Mouse (Mus musculus) ovary, adult 18-20 months (tissue): ENCODE measurements around the gene Cbx4.
A peak's percentile ranks its signal among the peaks of the same experiment; 100 is the strongest.

Experiments
- DNase-seq: peaks from one replicate; pipeline ENCODE4 v3.0.0; 2022; ENCODE audit warnings: low spot score, mixed read lengths

Cbx4 gene

DNA sequence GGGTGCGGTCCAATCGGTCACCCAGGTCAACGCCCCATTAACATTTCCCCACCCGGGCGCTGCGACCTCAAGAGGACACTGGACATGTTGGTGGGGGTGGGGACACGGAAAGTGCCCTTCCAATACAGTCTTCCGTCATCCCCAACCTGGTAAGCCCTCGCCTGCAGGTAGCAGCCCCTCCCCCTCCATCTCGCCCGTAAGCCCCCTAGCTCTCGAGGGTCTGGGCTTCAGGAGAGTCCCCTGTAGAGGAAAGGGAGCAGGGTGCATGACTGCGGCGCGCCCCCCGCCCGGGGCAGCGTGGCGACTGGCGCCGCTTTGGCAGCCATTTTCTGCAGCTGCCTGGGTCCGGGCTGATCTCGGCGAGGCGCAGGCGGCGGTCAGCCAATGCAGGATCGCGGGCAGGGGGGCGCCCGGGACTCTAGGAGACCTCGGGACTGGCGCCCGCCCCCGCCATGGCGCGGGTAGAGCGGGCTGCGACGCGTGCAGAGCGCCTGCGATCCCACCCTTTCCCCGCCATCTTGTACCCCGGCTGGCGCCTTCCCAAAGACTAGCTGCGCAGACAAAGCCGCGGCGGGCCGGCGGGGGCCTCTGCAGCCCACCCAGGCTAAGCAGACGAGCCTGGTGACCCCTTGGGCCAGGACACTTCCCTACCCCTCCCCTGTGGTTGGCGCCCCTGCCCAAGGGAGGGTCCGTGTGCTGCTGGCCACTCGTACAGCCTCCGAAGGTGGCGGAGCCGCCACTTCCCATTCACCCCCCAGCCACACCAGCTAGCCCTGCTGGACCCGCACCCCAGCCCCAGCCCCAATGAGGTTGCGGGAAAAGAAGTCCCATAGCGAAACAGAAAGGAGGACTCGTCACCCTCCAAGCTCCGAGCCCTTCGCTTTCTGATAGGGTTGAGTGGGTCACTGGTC is 29.5 kb downstream of the Cbx4 start:
- DNase-seq = no peak

DNA sequence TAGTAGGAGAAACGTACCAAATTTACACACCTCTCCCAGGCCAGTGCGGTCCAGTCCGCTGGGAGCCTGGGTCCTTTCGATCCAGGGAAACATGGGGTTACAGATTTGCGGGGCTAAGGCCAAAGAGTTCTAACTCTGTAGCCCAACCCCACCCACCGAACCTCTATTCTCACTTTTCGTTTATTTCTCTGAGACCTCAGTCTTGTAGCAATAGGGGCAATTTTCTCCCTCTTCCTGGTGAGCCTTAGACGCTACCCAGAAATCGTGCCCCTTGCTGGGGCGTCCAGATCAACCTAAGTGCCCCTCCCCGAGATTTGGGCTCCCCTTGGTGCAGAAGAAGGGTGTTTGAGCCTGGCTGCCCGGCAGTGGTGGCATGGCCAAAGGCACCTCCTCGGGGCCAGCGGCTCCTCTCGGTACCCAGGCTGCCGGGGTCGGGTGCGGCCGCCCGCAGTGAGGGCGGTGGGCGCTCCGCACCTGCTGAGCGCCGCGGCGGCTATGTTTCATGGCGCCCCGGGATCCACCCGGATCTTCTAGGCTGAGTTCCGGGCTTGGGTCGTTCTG is 30.4 kb downstream of the Cbx4 start:
- no peak for DNase-seq

DNA sequence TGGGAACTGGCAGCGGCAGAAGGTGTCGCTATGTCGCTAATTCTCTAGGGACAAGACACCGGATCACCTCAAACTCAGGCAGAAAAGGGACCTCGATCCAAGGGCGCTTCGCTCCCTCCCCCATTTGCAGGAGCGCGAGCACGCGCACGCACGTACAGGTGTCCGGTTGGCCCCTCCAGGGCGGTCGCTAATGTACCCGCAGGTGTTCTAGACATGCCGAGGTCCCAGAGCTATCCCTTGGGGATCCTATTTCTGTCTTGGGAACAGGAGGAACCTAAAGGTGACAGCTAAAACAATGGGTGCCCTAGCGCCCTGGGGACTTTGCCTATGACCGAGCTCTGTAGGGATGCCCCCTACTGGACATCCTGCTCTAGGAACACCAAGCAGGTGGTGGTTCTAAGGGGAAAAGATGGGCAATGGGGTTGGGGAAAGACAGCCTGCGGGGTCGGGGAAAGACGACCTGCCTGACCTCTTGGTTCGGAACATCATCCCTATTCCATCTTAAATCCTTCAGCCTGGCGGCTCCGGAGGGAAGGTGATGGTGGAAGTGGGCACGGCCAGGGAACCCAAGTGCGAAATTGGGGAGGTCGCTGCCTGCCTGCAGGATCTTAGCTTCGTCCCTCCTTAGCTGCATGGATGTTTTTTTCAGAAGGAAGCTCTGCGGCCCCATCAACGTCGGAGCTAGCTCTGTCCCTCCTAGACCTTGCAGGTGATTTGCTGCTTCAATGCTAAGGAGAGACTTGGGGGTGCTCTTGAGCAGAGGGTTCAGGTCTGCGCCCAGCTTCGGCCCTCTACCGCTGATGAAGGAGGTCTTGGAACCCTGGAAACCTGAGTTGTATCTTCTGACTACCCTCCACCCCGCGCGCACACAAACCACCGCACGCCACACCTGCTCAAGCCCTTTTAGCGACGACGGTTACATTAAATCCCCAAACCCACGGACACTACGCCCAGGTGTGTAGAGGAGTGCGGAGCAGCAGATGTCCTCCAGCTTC is 31.4 kb downstream of the Cbx4 start:
- DNase-seq = no peak

DNA sequence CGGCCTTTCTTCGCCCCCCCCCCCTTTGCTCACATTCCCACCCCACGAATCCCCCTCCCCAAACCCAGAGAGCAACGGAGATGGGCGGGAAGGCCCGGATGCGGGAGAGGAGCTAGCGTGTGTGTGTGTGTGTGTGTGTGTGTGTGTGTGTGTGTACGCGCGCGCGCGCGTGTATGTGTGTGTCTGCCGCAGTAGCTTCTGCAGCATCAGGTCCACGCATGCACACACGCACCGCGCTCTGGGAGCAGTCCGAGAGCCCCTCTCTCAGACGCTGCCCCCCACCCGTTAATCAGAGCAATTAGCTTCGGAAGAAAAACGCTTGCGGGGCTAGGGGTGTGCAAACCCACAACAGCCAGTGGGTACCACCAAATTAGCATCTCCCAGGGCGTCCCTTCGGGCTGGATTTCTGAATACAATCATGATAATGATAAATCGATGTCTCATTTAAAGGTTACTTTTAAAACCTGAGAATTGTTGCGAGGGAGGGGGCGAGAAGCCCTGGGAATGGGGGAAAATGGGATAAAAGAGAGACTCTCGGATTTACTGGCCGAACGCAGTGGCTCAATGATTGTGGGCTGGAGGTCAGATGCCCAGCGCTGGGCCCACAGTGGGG is 32.2 kb downstream of the Cbx4 start:
- DNase-seq = no peak

DNA sequence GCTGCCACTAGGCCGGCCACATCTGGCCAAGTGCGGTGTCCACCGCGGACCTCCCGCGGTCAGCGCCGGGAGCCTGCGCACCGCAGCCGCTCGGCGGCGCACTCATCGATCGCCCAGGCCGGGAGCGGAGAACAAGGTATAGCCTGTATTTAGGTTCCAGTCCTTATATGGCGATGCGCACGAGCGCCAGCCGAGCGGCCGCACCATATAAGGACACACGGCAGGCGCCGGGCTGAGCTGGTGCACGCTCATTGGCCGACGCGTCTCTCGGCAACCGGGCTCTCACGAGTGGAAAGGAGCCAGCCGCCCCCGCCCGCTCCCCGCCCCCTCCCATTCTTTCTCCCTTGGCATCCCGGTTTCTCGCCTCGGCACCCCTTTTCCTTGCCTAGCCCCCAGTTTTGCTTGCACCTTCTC is 32.8 kb downstream of the Cbx4 start:
- DNase-seq = peak; percentile 78

DNA sequence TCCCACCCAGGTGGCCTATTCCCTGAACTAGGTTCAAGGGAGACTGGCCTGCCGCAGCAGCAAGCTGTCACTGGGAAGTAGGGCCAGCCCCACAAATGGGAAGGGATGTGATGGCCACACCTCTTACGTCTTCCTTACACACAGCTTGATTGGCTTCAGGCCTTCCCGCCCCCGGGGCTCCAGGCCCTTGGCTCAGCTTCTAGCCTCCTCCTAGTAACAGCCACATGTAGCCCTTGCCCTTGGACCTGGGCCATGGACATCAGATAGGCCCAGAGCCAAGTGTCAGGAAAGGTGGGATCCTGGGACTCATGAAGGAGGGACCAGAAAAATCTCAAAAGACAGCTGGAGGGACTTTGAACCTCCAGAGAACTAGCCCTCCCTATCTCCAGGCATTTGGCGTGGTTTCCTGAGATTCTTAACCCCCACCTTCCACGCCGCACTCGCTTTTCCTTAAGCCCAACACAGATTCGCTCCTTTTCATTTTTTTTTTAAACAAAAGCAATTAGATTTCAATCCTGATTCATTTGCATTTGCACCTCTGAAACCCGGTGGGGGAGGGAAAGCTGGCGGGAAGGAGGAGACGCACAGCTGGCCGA is 33.3 kb downstream of the Cbx4 start:
- DNase-seq = no peak

DNA sequence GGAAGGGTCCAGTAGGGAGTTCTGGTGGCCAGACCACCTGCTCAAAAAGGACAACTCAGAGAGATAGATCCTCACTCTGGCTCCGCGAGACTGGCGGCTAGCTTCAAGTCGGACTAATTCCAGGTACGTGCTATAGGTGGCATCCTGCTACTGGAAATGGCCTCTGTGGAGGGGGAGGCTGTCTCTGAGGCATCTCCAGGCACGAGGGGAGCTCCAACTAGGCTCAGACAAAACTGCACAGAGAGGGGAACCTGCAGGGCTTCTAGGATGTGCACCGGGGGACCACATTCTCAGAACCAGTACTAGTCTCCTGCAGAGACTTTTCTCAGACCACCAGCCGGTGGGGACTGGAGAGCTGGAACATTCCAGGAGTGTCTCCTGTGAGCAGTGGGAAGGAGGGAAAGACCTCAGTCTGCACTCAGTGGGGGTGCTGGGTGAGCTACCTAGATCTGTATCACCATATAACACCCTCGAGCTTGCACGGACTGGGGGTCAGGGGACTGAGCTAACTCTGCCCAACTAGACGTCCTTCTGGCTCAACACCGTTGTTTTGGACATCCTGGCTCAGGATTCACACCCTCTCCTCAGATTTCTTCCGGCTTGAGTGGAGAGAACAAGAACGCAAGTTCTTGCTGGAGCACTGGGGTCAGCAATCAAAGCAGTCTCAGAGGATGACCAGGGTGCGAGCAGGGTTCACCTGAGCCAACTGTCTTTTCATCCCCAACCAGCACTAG is 33.9 kb downstream of the Cbx4 start:
- no peak for DNase-seq

DNA sequence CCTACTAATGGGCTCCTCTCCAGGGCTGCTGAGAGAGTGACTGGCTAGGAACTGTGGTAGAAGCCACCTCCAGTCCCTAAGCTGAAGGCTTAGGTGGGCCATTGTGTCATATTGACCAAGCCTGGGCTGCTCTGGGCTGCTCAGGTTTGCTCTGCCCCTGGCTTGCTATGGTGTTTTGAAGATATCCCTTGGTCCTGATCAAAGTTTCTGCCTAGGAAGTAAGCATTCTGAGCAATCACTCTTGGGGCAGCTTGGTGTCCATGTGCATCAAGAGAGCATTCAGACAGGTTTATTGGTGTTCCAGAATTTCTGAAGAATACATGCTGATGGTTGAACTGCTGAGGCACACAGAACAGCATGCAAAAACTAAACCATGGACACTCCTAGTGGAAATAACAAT is 34.6 kb downstream of the Cbx4 start:
- no peak for DNase-seq

DNA sequence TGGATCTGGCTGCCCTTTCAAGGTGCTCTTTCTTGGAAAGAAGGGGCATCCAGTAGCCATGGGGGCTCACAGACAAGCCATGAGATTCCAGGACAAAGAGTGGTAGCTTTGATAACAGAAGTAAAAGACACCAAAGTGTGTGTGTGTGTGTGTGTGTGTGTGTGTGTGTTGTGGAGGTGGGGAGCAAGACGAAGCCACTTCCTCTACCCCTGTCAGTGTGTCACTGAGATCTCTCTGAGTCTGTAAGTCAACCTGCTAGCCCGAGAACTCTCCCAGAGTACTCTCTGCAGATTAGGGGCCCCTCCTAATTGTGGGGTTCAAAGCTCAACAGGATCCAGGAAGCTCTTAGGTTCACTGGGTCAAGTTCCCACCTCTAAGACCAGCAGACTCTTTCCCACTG is 35.7 kb downstream of the Cbx4 start:
- no peak for DNase-seq

DNA sequence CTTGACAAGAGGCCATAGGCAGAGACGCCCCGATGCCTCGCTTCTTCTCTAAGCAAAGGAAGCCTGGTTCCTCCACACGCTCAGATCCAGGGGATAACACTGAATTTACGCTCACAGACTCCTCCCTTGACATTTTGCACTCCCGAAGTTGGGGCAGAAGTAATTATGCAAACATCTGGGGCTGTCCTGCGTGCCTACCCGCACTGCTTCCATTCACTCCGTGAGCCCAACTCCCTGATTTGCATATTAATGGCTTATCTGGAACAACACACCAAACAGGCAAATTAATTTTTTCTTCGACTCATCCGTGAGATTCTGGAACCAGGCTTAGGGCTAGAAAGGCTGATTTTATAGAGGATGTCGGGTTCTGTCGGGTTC is 37.9 kb downstream of the Cbx4 start:
- no peak for DNase-seq

DNA sequence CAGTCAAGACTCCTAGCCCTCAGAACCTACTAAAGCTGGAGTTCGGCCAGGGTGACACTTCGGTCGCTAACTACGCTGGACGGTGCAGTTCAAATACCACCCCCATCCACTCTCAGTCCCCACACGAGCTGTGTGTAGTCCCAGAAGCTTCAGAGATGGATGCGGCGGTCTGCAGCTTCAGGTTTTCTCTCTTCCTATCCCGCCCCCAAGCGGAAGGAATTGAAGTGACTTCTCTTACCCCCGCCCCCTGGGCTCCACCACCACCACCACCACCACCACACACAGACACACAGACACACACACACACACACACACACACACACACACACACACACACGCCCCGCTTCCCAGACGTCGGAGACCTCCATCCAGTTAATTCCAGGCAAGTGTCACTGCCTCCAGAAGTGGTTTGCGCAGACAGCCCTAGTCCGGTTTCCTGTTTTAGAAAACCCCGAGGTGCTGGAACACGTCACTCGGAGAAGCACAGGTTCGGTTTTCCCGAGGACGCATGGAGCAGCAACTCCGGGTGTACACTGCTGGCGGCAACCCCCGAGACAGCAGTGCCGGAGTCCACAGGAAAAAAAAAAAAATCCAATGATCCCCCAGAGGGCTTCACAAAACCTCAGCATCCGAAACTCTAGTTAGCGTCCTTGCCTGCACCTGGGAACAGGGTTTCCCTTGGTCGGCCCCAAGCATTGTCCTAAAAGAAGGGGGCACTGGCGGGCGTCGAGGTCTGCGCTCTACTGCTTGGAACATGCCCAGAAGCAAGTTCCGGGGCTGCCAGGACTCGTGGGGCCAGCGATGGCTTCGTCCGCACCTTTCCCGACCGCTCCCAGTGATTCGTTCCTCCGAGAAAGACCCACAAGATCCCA is 38.5 kb downstream of the Cbx4 start:
- no peak for DNase-seq

DNA sequence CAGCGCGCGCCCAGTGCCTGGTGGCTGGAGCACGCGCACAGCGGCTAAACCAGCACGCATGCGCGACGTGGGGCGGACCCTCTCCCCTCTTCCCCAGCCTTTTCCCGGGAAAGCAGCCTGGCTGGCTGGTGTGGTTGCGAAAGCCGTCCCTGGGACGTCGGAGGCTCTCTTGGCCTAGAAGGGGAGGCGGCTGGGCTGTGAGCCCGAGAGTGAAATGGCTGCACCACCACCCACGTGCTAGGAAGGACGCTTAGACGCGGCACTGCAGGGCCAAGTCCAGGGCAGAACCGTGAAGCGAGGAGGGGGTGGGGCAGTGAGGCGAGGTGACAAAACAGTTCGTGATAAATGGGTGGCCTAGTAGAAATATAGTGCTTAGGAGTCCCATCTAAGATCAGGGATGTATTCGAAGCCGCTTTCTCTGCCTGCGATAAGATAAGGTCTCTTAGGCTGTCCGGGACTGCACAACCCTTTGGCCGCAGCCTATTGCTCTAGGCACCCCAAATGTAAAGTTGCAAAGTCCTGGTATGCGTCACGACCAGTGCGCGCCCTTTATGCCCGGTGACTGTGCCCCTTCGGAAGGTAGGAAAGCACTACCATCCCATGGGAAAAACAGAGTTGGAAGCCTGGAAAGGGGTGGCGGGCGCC is 39.3 kb downstream of the Cbx4 start:
- DNase-seq = no peak

DNA sequence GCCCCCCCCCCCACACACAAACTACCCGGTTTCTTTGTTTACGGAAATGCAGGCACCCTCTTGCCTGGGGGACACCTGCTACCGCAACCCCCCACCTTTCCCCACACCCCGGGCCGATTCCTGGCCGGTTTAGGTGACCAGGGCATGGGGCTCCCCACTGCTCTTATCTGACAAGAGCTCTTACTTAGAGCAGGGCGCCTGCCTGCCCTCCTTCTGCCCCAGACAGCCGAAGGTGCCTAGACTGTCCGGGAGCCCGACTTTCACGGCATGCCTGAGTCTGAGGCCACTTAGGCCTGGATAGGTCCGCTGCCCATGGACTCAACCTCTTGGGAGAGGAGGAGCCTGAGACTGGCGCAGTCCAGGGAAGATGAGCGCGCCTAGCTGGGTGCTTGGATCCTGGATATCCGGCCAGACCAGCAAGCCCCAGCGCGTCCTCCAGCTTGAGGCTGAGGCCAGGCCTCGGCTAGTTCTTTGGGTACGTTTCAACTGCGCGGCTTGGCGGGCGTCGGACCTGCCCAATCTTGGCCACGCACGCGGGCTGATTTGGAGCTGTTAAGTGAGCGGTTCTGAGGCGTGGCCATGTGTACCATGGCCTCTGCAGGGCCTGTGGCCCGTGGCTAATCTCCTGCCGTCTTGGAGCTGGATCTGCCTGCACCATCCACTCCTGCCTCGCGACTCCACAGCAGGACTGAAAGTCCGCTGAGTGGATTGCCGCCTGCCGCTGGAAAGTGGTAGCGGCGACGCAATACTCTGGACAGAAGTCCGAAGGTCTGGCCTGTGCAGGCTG is 41.3 kb downstream of the Cbx4 start:
- DNase-seq = no peak

DNA sequence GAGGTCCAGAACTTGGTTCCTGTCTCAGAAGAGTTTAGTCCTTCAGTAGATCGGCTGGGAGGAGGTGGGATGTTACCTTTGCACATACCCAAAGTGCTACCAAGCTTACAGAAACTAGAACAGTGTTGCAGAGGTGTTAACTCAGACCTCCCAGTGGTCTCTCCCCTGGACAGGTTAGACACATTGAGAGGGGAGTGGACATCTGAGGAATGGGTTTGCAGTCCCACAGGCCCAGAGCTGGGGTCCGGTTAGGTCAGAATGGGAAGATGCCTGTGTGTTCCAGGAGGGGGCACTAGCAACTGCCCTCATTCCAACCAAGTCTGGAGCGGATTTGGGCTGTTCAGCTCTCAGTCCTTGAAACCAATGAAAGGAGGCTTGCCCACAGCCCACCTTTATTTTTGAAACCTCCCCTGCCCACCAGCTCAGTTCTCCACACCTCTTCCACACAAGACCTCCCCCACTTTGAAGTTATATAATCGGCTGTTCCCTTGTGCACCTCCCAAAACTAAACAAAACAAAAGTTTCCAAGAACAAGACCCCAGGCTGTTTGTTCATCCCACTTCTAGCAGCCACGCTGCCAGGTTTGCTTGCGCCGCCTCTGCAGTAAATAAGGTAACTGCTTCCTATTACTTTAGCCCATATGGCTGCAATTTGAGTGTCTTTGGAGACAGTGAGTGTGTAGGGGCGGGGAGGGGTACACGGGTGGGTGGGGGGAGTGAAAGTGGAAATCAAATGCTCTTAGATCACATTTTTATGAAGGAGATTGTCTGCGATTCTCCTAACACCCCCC is 42.1 kb downstream of the Cbx4 start:
- DNase-seq = no peak

DNA sequence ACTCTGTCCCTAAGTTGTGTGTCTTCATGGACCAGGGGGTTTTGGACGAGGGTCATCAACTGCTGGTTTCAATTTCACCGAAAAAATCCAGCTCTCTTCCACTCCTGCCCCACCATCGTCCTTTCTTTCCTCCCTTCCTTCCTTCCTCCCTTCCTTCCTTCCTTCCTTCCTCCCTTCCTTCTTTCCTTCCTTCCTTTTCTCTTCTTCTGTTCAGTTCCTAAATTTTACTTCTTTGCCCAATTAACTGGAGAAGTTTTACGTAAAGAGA is 42.8 kb downstream of the Cbx4 start:
- DNase-seq = no peak

DNA sequence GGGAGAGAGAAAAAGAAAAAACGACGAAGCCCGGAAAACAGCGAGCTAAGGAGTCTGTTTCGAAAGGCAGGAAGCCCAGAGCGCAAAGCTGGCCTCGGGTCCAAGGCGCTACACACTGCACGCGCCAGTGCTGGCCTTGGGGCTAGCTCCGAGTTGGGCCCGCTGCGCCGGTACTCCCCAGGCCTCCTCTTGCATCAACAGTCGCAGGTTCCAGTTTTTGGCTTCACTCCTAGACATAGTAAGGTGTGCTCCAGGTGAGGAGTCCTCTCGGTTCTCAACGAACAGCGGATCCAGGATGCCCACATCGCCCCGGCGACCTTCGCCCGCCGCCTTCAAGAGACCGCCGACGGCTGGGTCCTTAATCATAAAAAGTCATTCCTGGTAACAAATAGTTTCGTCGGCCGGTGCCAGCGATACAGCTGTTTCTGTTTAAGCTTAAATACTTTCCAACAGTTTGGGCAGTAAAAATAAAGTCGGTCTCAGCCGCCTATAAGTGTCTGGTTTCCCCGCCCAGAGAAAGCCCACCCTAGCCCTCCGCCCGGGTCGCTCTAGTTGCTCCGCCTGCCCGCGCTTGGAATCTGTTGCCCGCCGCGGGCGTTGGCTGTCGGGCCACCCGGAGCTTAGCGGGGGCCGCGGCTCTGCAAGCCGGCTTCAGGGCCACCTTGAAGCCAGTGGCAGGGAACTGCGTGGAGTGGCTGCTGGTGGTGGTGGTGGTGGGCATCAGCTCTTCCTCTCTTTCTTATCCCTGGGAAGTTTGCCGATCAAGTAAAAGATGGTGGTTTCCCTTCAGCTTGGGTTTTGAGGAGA is 43.4 kb downstream of the Cbx4 start:
- no peak for DNase-seq

DNA sequence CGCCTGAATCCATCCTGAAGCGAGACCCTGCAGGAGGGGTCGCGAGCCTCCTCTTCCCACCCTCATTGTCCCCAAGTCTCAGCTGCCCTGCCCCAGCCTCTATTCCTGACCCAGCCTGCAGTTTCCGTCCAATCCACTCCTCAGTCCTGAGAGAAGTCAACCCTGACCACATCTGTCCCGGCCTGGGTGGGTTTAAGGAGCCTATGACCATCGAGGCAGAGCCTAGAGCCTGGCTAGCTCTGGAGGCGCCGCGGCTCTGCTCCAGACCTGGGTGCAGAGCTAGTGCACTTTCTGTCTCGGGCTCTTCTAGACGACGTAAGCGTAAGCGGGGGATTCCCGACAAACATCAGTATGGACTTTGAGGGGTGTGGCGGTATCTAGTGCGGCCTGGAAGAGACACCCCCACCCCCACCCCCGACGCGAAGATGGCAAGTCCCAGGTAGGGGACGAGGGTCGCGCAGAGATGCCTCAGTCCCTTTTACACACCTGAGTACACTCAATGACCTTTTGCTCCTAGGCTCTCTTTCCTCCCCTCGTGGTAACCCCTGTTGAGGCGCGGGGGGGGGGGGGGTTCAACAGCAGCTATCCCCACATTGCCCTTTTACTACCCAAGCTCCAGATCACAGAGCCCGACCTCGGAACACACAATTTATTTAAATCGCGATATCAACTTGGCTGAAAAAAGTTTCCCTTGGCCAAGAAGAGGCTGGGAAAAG is 44.1 kb downstream of the Cbx4 start:
- no peak for DNase-seq
